Mouse (Mus musculus) liver, adult 2 months (tissue): ENCODE measurements around the gene Ndufs7.

Experiments
- CTCF ChIP-seq: fragments of 200-500 bp; IDR thresholded peaks from 2 replicates; pipeline ENCODE4 v1.5.1; 2011; ENCODE audit warnings: low read depth, low read length, control low read depth
- POLR2A ChIP-seq: fragments of 200-500 bp; IDR thresholded peaks from 2 replicates; pipeline ENCODE4 v1.6.1; 2011; ENCODE audit warnings: low read length, control low read depth; ENCODE audit not compliant: insufficient read depth; ENCODE audit errors: extremely low read depth

- no peak for TF ChIP-seq POLR2A
- TF ChIP-seq CTCF: no peak
Measured at GRCm38 (mm10) chr10:80293325-80293724, 44.4 kb downstream of the Ndufs7 start.
